Mouse (Mus musculus) retina, postnatal 7 days (tissue): ENCODE data around the gene Gse1.

Experiments used
- DNase-seq: peaks from one replicate; pipeline ENCODE4 v3.0.0-alpha.2; 2012; ENCODE audit warnings: low read depth, low spot score

The Gse1 gene

GRCm38 (mm10) chr8:120276051-120276890 is 48.0 kb downstream of the Gse1 start:
- DNase-seq = no peak

GRCm38 (mm10) chr8:120276891-120277426 is 48.7 kb downstream of the Gse1 start:
- DNase-seq = no peak

- no peak for DNase-seq
Measured at GRCm38 (mm10) chr8:120278009-120278408, 49.8 kb downstream of the Gse1 start.

GRCm38 (mm10) chr8:120279418-120279817 is 51.2 kb downstream of the Gse1 start:
- no peak for DNase-seq

- peak; percentile 82 for DNase-seq
Measured at GRCm38 (mm10) chr8:120281487-120281886, 53.2 kb downstream of the Gse1 start.

GRCm38 (mm10) chr8:120282465-120282864 is 54.2 kb downstream of the Gse1 start:
- no peak for DNase-seq

GRCm38 (mm10) chr8:120284265-120284664 is 56.0 kb downstream of the Gse1 start:
- DNase-seq = no peak

GRCm38 (mm10) chr8:120285033-120285432 is 56.8 kb downstream of the Gse1 start:
- DNase-seq = no peak

- no peak for DNase-seq
Measured at GRCm38 (mm10) chr8:120285878-120286277, 57.6 kb downstream of the Gse1 start.

GRCm38 (mm10) chr8:120288122-120288908 is 60.1 kb downstream of the Gse1 start:
- DNase-seq = no peak

GRCm38 (mm10) chr8:120289191-120289590 is 60.9 kb downstream of the Gse1 start:
- DNase-seq = no peak

- no peak for DNase-seq
Measured at GRCm38 (mm10) chr8:120289698-120290181, 61.5 kb downstream of the Gse1 start.

GRCm38 (mm10) chr8:120290614-120291013 is 62.4 kb downstream of the Gse1 start:
- no peak for DNase-seq

GRCm38 (mm10) chr8:120291650-120292049 is 63.4 kb downstream of the Gse1 start:
- DNase-seq = no peak

GRCm38 (mm10) chr8:120292316-120293107 is 64.3 kb downstream of the Gse1 start:
- no peak for DNase-seq

- no peak for DNase-seq
Measured at GRCm38 (mm10) chr8:120293421-120294357, 65.4 kb downstream of the Gse1 start.

GRCm38 (mm10) chr8:120294982-120295870 is 67.0 kb downstream of the Gse1 start:
- DNase-seq = no peak

GRCm38 (mm10) chr8:120297000-120297399 is 68.7 kb downstream of the Gse1 start:
- no peak for DNase-seq
